Mouse (Mus musculus): ENCODE data around the gene Anapc7. TPM values are rescaled to one million over a fixed set of nuclear protein-coding genes. Genes with fewer than 3 reads are reported as not detected.
"Not testable (repeated sequence)": the region's sequence is repeated elsewhere in the genome, so short reads cannot be mapped to it uniquely, and the experiment has no call there.

Gene Anapc7
- polyA plus RNA-seq, 1 experiment from 2014 or later: 24.1 TPM

DNA sequence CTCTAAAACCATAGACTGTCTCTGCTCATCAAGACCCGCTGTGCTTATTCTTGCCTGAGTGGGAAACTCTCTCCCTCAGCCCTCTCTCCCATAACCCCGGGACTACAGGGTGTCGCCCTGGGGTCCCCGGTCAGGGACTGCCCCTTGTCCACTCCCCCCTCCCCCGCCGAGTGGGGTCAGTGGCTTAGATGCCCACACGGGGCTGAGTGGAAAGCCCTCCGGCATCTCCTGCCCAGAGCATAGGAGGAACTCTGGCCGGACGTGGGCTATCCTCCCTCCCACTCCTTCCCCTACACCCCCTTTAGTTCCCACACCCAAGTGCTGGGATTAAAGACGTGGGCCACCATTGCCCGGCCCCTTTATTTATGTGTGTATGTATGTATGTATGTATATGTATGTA lies 6.0 kb upstream of the Anapc7 start:
- no peaks in the 10 kb centered on the region for H3K4me1 ChIP-seq (replicated peaks; ENCODE audit: control insufficient read depth, insufficient read depth, low read length)

DNA sequence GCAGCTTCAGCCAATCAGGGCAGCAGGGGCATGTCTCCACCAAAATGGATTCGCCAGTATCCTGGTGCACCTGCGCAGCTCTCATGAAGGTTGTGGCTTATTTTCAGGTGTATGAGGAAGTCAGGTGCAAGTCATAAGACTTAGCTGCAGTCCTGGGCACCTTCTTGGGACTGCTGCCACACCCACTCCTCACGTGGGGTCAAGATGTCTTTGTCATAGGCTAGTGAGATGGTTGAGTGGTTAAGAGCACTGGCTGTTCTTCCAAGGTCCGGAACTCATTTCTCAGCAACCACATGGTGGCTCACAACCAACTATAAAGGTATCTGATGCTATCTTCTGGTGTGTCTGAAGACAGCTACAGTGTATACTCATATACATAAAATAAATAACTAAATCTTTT lies 817 bp upstream of the Anapc7 start:
- H3K9me3 ChIP-seq (ENCODE audit: control insufficient read depth, low read length); H3K4me2 ChIP-seq (ENCODE audit: low read length); H3K27ac ChIP-seq (ENCODE audit: low read depth); H3K9ac ChIP-seq (ENCODE audit: low read length); DNase-seq (ENCODE audit: low spot score); H3K36me3 ChIP-seq (ENCODE audit: control insufficient read depth, insufficient read depth, low read length); H3K27me3 ChIP-seq (replicated peaks; ENCODE audit: control insufficient read depth, insufficient read depth, low read length); ATAC-seq (replicated peaks; ENCODE audit: low FRiP score, low TSS enrichment, low read depth); H3K4me3 ChIP-seq (ENCODE audit: low read depth, low read length): not testable (repeated sequence)
- 64% methylated on average over 4 of the region's 4 CpGs for WGBS
- peaks cover 11% of the 10 kb centered on the region for H3K4me1 ChIP-seq (replicated peaks; ENCODE audit: control insufficient read depth, insufficient read depth, low read length)

More for the DNA sequence above, 6.0 kb upstream of the Anapc7 start:
- Histone ChIP-seq H3K27me3 (replicated peaks; ENCODE audit: control insufficient read depth, insufficient read depth, low read length) (no peaks in the 10 kb centered on the region), H3K36me3 (ENCODE audit: control insufficient read depth, insufficient read depth, low read length) (no peaks in the 10 kb centered on the region), H3K9ac (ENCODE audit: low read length) (no peak overlapping the region), H3K4me3 (ENCODE audit: low read depth, low read length) (no peak overlapping the region), H3K27ac (ENCODE audit: low read depth) (no peak overlapping the region), H3K9me3 (ENCODE audit: control insufficient read depth, low read length) (no peaks in the 10 kb centered on the region), H3K4me2 (ENCODE audit: low read length) (no peak overlapping the region)
- 89% methylated on average over 12 of the region's 12 CpGs for WGBS
- no peak for DNase-seq (ENCODE audit: low spot score)
- ATAC-seq (replicated peaks; ENCODE audit: low FRiP score, low TSS enrichment, low read depth): no peak

DNA sequence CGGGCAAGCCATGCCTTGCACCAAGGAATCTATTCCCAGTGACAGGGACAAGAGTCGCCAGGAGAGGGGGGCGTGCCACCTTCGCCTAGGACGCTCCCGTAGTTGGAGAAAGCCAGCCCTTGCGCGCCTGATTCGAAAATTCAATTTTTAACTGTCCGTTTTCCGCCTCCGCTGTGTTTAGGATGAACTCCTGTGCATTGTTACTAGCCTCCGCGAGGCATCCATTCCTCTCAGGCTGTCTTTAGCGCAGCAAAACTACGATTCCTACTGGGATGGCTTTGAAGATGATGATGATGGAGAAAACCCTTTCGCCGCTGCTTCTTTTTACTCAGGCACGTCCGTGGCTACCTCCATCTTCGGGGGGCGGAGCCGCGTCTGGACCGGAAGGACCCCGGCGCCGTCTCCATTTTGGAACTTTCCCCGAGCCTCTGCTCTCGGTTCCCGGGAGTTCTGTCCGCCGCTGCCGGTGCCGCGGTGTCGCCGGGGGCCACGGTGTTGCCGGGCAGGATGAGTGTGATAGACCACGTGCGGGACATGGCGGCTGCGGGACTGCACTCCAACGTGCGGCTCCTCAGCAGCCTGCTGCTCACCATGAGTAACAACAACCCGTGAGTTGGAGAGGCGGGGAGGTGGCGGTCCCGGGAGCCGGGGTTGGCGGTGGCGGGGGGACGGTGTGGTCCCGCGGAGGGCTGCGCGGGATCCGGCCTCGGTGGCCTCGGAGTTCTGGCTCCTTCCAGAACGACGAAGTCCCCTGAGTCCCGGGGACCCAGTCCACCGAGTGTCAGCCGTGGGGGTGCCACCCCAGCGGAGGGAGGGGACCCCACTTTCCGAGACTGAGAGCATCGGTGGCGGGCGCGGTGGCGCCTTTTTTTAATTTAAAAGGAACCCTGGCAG lies 825 bp downstream of the Anapc7 start:
- Histone ChIP-seq H3K9ac (ENCODE audit: low read length) (peak overlapping the region; percentile 95), H3K4me1 (replicated peaks; ENCODE audit: control insufficient read depth, insufficient read depth, low read length) (peaks cover 11% of the 10 kb centered on the region), H3K9me3 (ENCODE audit: control insufficient read depth, low read length) (no peaks in the 10 kb centered on the region), H3K27ac (ENCODE audit: low read depth) (peak overlapping the region; percentile 81), H3K4me2 (ENCODE audit: low read length) (peak overlapping the region; percentile 94), H3K4me3 (ENCODE audit: low read depth, low read length) (peak overlapping the region; percentile 99), H3K27me3 (replicated peaks; ENCODE audit: control insufficient read depth, insufficient read depth, low read length) (no peaks in the 10 kb centered on the region), H3K36me3 (ENCODE audit: control insufficient read depth, insufficient read depth, low read length) (peaks cover 2% of the 10 kb centered on the region; the same call in 1 of the 2 replicates)
- peak; percentile 99 for DNase-seq (ENCODE audit: low spot score)
- peak; percentile 87 for ATAC-seq (replicated peaks; ENCODE audit: low FRiP score, low TSS enrichment, low read depth)
- under 1% methylated on average over 73 of the region's 73 CpGs for WGBS

DNA sequence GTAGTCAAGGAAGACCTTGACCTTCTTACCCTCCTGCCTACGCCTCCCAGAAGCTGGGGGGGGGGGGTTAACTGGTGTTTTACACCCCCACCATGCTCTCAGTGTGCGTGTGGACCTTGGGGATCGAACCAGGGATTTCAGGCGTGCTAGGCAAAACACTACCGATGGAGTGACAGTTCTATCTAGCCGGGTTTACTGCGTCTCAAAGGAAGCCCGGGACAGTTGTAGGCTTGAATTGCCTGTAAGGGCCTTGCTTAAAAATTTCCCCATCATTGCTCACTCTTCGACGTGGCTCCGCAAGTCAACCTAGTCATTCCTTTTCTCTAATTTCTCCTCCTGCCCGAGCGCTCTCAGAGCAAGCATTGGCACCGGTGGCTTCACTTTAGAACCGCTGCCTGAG lies 1.6 kb downstream of the Anapc7 start:
- 29% methylated on average over 15 of the region's 15 CpGs for WGBS
- H3K27ac ChIP-seq (ENCODE audit: low read depth): no peak overlapping the region

DNA sequence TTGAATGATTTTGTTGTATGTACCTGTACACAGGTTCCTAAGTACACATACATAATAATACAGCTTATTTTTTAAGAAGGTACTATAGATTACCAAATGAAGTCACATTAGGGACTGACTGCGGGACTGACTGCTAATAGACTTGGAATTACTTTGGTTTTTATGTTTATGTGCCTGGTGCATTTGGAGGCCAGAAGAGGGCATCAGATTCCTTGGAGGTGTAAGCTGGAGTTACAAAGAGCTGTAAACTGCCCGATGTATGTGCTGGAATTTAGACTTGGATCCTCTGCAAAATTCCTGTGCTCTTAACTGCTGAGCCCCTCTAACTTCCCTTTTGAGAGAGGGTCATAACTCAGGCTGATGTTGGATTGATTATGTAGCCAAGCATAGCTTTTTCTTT lies 4.1 kb downstream of the Anapc7 start:
- Histone ChIP-seq H3K36me3 (ENCODE audit: control insufficient read depth, insufficient read depth, low read length) (peaks cover 30% of the 10 kb centered on the region), H3K4me3 (ENCODE audit: low read depth, low read length) (no peak overlapping the region), H3K4me2 (ENCODE audit: low read length) (no peak overlapping the region), H3K9me3 (ENCODE audit: control insufficient read depth, low read length) (no peaks in the 10 kb centered on the region), H3K9ac (ENCODE audit: low read length) (no peak overlapping the region), H3K27me3 (replicated peaks; ENCODE audit: control insufficient read depth, insufficient read depth, low read length) (no peaks in the 10 kb centered on the region), H3K4me1 (replicated peaks; ENCODE audit: control insufficient read depth, insufficient read depth, low read length) (peaks cover 11% of the 10 kb centered on the region), H3K27ac (ENCODE audit: low read depth) (no peak overlapping the region)
- DNase-seq (ENCODE audit: low spot score): no peak
- ATAC-seq (replicated peaks; ENCODE audit: low FRiP score, low TSS enrichment, low read depth): no peak
- WGBS: 82% methylated on average over 2 of the region's 2 CpGs

More for the DNA sequence above, 1.6 kb downstream of the Anapc7 start:
- Histone ChIP-seq H3K9me3 (ENCODE audit: control insufficient read depth, low read length) (no peaks in the 10 kb centered on the region), H3K27me3 (replicated peaks; ENCODE audit: control insufficient read depth, insufficient read depth, low read length) (no peaks in the 10 kb centered on the region), H3K4me2 (ENCODE audit: low read length) (peak overlapping the region; percentile 94), H3K36me3 (ENCODE audit: control insufficient read depth, insufficient read depth, low read length) (peaks cover 7% of the 10 kb centered on the region), H3K4me3 (ENCODE audit: low read depth, low read length) (peak overlapping the region; percentile 99), H3K4me1 (replicated peaks; ENCODE audit: control insufficient read depth, insufficient read depth, low read length) (peaks cover 11% of the 10 kb centered on the region), H3K9ac (ENCODE audit: low read length) (peak overlapping the region; percentile 95)
- peak; percentile 60 for DNase-seq (ENCODE audit: low spot score)
- no peak for ATAC-seq (replicated peaks; ENCODE audit: low FRiP score, low TSS enrichment, low read depth)

DNA sequence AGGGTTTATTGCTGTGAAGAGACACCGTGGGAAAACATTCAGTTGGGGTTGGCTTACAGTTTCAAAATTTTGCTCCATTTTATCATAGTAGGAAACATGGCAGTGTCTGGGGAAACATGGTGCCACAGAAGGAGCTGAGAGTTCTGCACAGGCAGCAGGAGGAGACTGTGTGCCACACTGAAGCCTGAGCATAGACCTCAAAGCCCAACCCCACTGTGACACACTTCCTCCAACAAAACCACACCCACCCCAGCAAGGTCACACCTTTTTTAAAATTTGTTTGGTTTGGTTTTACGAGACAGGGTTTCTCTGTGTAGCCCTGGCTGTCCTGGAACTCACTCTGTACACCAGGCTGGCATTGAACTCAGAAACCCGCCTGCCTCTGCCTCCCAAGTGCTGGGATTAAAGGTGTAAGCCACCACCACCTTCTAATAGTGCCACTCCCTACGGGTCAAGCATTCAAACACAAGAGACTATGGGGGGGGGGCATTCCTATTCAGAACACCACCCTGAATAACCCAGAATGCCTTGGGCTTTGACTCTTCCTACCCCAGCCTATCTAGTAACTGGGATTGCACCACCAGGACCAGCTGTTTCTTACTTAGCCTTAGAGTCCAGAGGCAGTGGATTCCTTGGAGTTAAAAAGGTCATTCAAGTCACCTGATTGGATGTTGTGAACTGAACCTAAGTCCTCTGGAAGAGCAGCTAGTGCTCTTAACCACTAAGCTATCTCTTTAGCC lies 8.7 kb downstream of the Anapc7 start:
- Histone ChIP-seq H3K4me2 (ENCODE audit: low read length) (no peak overlapping the region), H3K4me3 (ENCODE audit: low read depth, low read length) (no peak overlapping the region), H3K27ac (ENCODE audit: low read depth) (no peak overlapping the region), H3K9ac (ENCODE audit: low read length) (no peak overlapping the region), H3K9me3 (ENCODE audit: control insufficient read depth, low read length) (no peaks in the 10 kb centered on the region), H3K36me3 (ENCODE audit: control insufficient read depth, insufficient read depth, low read length) (peaks cover 74% of the 10 kb centered on the region), H3K4me1 (replicated peaks; ENCODE audit: control insufficient read depth, insufficient read depth, low read length) (no peaks in the 10 kb centered on the region), H3K27me3 (replicated peaks; ENCODE audit: control insufficient read depth, insufficient read depth, low read length) (no peaks in the 10 kb centered on the region)
- 89% methylated on average over 4 of the region's 4 CpGs for WGBS
- no peak for DNase-seq (ENCODE audit: low spot score)
- ATAC-seq (replicated peaks; ENCODE audit: low FRiP score, low TSS enrichment, low read depth): no peak

DNA sequence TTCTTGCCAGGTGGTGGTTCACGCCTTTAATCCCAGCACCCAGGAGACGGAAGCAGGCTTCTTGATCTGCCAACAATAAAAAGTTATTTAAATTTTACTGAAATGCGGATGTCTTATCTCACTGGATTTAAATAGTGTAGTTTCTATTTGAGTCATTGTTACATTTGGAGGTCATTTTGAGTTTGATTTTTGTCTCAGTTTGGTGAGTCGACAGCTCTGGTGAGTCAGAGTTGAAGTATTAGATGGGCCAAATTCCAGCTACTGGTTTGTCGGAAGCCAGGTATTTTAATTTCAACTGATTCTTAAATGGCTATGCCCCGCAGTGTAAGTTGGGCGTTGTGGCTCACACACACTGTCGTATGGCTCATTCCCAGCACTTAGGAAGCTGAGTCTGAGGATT lies 9.7 kb downstream of the Anapc7 start:
- Histone ChIP-seq H3K9me3 (ENCODE audit: control insufficient read depth, low read length) (no peaks in the 10 kb centered on the region), H3K27ac (ENCODE audit: low read depth) (no peak overlapping the region), H3K4me2 (ENCODE audit: low read length) (no peak overlapping the region), H3K27me3 (replicated peaks; ENCODE audit: control insufficient read depth, insufficient read depth, low read length) (no peaks in the 10 kb centered on the region), H3K4me3 (ENCODE audit: low read depth, low read length) (no peak overlapping the region), H3K4me1 (replicated peaks; ENCODE audit: control insufficient read depth, insufficient read depth, low read length) (no peaks in the 10 kb centered on the region), H3K36me3 (ENCODE audit: control insufficient read depth, insufficient read depth, low read length) (peaks cover 83% of the 10 kb centered on the region), H3K9ac (ENCODE audit: low read length) (no peak overlapping the region)
- 94% methylated on average over 8 of the region's 8 CpGs for WGBS
- DNase-seq (ENCODE audit: low spot score) (no peak), ATAC-seq (replicated peaks; ENCODE audit: low FRiP score, low TSS enrichment, low read depth) (no peak)

DNA sequence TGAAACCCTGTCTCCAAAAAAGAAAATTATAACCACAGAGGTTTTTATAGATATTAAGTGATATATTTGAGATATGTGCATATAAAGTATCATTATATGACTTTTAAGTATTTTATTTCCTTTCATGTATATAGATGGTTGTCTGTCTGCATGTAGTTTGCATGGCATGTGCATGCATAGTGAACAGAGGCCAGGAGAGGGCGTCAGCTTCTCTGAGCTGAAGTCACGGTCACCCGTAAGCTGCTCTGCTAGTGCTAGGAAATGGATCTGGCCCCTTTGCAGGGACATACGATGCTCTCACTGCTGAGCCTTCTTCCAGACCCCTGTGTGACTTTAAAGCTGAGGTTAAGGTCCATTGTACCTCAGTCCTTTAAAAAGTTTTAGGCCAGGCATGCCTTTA lies 13.0 kb downstream of the Anapc7 start:
- H3K9ac ChIP-seq (ENCODE audit: low read length): no peak overlapping the region
- WGBS: 75% methylated on average over 4 of the region's 4 CpGs

More for the DNA sequence above, 13.0 kb downstream of the Anapc7 start:
- DNase-seq (ENCODE audit: low spot score) (no peak), ATAC-seq (replicated peaks; ENCODE audit: low FRiP score, low TSS enrichment, low read depth) (no peak)
- Histone ChIP-seq H3K4me1 (replicated peaks; ENCODE audit: control insufficient read depth, insufficient read depth, low read length) (no peaks in the 10 kb centered on the region), H3K27me3 (replicated peaks; ENCODE audit: control insufficient read depth, insufficient read depth, low read length) (no peaks in the 10 kb centered on the region), H3K36me3 (ENCODE audit: control insufficient read depth, insufficient read depth, low read length) (peaks cover 99% of the 10 kb centered on the region), H3K9me3 (ENCODE audit: control insufficient read depth, low read length) (no peaks in the 10 kb centered on the region), H3K27ac (ENCODE audit: low read depth) (no peak overlapping the region), H3K4me3 (ENCODE audit: low read depth, low read length) (no peak overlapping the region), H3K4me2 (ENCODE audit: low read length) (no peak overlapping the region)

Data from intestine, embryonic 14.5 days (tissue).